Mouse (Mus musculus) heart, embryonic 11.5 days (tissue): ENCODE measurements around the gene Golga4. TPM values are rescaled to one million over a fixed set of nuclear protein-coding genes. Genes with fewer than 3 reads are reported as not detected.

Experiments
- ATAC-seq: fragments of 200-750 bp; cut with Nextera tagmentation; replicated peaks from 2 replicates; pipeline ENCODE4 v1.8.0; 2017; ENCODE audit warnings: moderate library complexity; ENCODE audit not compliant: insufficient number of reproducible peaks, low FRiP score, low TSS enrichment
- H3K27ac ChIP-seq: fragments of 300-500 bp; sonication (generic); 2 replicates; pipeline ENCODE4 v1.5.1; 2014; ENCODE audit warnings: mild to moderate bottlenecking, low read depth, low read length
- H3K27me3 ChIP-seq: fragments of 300-500 bp; sonication (generic); 2 replicates; pipeline ENCODE4 v1.6.1; 2014; ENCODE audit warnings: mild to moderate bottlenecking, low read length, mixed read lengths; ENCODE audit not compliant: control insufficient read depth, insufficient read depth
- H3K36me3 ChIP-seq: fragments of 300-500 bp; sonication (generic); 2 replicates; pipeline ENCODE4 v1.6.1; 2014; ENCODE audit warnings: mild to moderate bottlenecking, low read length, moderate library complexity, mixed read lengths; ENCODE audit not compliant: control insufficient read depth, insufficient read depth
- H3K4me1 ChIP-seq: fragments of 300-500 bp; sonication (generic); 2 replicates; pipeline ENCODE4 v1.6.1; 2014; ENCODE audit warnings: low read length; ENCODE audit not compliant: control insufficient read depth, insufficient read depth
- H3K4me2 ChIP-seq: fragments of 300-500 bp; sonication (generic); 2 replicates; pipeline ENCODE4 v1.6.1; 2014; ENCODE audit warnings: mild to moderate bottlenecking, moderate library complexity
- H3K4me3 ChIP-seq: fragments of 300-500 bp; sonication (generic); 2 replicates; pipeline ENCODE4 v1.5.1; 2014; ENCODE audit warnings: low read depth, low read length
- H3K9ac ChIP-seq: fragments of 300-500 bp; sonication (generic); 2 replicates; pipeline ENCODE4 v1.6.1; 2014; ENCODE audit warnings: mild to moderate bottlenecking, low read depth, low read length, moderate library complexity
- H3K9me3 ChIP-seq: fragments of 300-500 bp; sonication (generic); replicated peaks from 2 replicates; pipeline ENCODE4 v1.6.1; 2016; ENCODE audit warnings: low read length; ENCODE audit not compliant: control insufficient read depth
- WGBS: fragments of 180-500 bp; shearing (Covaris S2); extraction: QIAGEN DNeasy Blood & Tissue Kit; methylation state at CpG from one replicate; pipeline ENCODE4 v1.1.7; 2014; ENCODE audit not compliant: insufficient replicate concordance; 5-methylcytosine and 5-hydroxymethylcytosine counted together
- polyA plus RNA-seq: library from polyadenylated mRNA; unstranded; fragments of >200 nt; fragmentation: Nextera tagmentation; extraction: Ambion mirVana; gene quantifications from 2 replicates; pipeline ENCODE4 v1.2.1, GENCODE M21; 2014

The Golga4 gene
- polyA plus RNA-seq, 1 experiment from 2014 or later, result 64.9 TPM

DNA sequence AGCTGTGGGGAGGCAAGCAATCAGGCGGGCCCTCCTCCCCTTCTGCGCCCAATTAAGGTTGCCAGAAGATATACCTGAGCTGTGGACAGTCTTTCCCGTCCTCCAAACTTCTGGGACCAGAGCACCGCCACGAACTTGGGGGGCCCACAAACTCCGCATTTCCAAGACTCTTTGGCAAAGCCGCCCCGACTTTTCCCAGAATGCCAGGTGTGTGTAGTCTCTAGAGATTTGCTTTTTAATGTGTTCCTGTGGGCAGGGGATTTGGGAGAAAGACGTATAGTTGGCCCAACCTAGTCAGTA lies 19.0 kb upstream of the Golga4 start:
- WGBS, result under 1% methylated on average over 9 of the region's 9 CpGs
- Histone ChIP-seq H3K9me3 (no peaks in the 10 kb centered on the region), H3K27me3 (peaks cover 59% of the 10 kb centered on the region), H3K36me3 (no peaks in the 10 kb centered on the region), H3K9ac (no peak overlapping the region), H3K4me3 (peak overlapping the region; percentile 40), H3K4me1 (peaks cover 2% of the 10 kb centered on the region; the same call in 1 of the 2 replicates), H3K27ac (no peak overlapping the region), H3K4me2 (peak overlapping the region; percentile 76)
- ATAC-seq, result no peak

DNA sequence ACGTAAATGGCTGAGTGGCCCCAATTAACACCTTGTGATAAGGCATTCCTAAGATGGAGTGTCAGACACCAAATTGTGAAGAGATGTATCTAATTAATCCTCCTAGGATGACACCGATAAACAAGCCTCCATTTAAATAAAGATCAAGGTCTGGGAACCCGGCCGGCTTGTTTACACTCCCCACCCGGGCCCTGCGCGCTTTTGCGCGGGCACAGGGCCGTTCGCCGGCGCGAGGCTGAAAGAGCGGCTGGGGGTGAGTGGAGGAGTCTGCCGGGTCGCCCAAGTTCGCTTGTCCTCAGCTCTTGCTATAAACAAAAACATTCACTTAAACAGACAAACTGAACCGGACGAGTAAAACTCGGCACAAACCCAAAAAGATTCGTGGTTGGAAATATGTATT lies 18.4 kb upstream of the Golga4 start:
- Histone ChIP-seq H3K9me3 (no peaks in the 10 kb centered on the region), H3K4me2 (peak overlapping the region; percentile 76), H3K4me3 (peak overlapping the region; percentile 40), H3K27ac (no peak overlapping the region), H3K36me3 (no peaks in the 10 kb centered on the region), H3K9ac (no peak overlapping the region), H3K4me1 (peaks cover 2% of the 10 kb centered on the region; the same call in 1 of the 2 replicates), H3K27me3 (peaks cover 54% of the 10 kb centered on the region)
- WGBS, result under 1% methylated on average over 22 of the region's 22 CpGs
- ATAC-seq, result no peak

DNA sequence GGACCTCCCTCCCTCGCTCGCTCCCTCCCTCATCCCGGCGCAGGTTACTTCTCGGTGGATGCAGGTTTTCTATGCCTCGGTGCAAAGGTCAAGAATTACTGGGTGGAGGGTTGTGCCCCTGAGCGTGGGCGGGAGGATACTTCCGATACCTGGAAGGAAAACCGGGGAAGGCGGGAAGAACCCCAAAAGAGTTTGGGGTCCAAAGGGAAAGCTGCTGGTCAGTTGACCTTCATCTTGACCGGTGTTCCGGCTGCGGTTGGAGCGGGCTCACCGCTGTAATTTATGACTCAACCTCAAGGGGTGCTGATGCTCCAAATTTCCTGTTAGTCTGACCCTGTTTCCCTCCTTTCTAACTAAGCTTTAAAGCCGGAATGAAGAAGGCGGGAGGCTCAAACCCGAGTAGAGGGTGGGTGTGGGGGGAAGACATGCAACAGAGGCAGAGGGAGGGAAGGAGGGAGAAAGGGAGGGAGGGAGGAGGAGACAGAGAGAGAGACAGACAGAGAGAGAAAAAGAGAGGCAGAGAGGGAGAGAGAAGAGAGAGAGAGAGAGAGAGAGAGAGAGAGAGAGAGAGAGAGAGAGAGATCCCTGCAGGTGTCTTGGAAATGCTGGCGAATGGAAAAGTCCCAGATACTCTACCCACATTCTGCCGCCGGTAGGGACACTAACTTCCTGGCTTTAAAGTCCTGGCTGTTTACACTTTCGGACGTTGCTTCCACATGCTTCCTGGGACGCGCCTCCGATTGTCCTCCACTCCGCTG lies 17.8 kb upstream of the Golga4 start:
- Histone ChIP-seq H3K9ac (peak overlapping the region; percentile 56; the same call in 1 of the 2 replicates), H3K9me3 (no peaks in the 10 kb centered on the region), H3K27ac (no peak overlapping the region), H3K4me2 (peak overlapping the region; percentile 76), H3K36me3 (no peaks in the 10 kb centered on the region), H3K27me3 (peaks cover 49% of the 10 kb centered on the region), H3K4me3 (peak overlapping the region; percentile 40), H3K4me1 (peaks cover 2% of the 10 kb centered on the region; the same call in 1 of the 2 replicates)
- ATAC-seq, result no peak; the same call in 1 of the 2 replicates
- WGBS, result under 1% methylated on average over 28 of the region's 28 CpGs

DNA sequence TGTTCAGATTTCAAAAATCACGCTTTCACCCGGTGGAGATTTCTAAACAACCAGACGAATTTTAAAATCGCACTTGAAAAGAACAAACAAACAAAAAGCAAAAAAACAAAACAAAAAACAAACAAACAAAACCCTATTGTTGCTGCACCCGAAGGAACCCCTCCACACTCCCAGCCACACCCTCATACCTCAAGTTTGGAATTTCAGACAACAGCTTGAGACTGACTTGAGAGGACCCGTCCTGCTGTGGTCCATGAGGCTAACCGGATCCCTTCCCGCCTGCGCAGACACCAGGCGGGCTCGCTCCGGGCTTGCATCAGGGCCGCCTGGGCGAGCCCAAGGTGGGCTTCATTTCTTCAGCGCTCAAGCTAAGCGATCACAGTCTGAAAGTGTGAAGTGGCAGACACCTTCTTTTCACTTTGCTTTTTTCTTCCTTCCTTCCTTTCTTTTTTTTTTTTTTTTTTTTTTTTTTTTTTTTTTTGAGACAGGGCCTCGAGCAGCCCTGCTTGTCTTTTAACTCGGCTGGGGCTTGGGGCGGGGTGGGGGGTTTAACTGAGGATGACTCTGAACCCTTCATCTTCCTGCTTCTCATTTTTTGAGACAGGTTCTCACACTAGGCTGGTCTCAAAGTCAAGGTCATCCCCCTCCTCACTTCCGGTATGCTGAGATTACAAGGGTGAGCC lies 17.0 kb upstream of the Golga4 start:
- peak overlapping the region; percentile 76 for H3K4me2 ChIP-seq
- H3K4me1 ChIP-seq, result peaks cover 2% of the 10 kb centered on the region; the same call in 1 of the 2 replicates
- H3K4me3 ChIP-seq, result peak overlapping the region; percentile 40
- under 1% methylated on average over 20 of the region's 20 CpGs for WGBS
- no peak overlapping the region for H3K27ac ChIP-seq
- no peaks in the 10 kb centered on the region for H3K36me3 ChIP-seq
- ATAC-seq, result no peak
- H3K9ac ChIP-seq, result peak overlapping the region; percentile 56
- H3K9me3 ChIP-seq, result no peaks in the 10 kb centered on the region
- peaks cover 43% of the 10 kb centered on the region for H3K27me3 ChIP-seq

- H3K9me3 ChIP-seq, result no peaks in the 10 kb centered on the region
- peaks cover 37% of the 10 kb centered on the region for H3K27me3 ChIP-seq
- no peak overlapping the region for H3K27ac ChIP-seq
- peaks cover 2% of the 10 kb centered on the region; the same call in 1 of the 2 replicates for H3K4me1 ChIP-seq
- peak overlapping the region; percentile 76 for H3K4me2 ChIP-seq
- 1% methylated on average over 16 of the region's 16 CpGs for WGBS
- peak overlapping the region; percentile 27 for H3K4me3 ChIP-seq
- no peak overlapping the region for H3K9ac ChIP-seq
- no peaks in the 10 kb centered on the region for H3K36me3 ChIP-seq
- no peak; the same call in 1 of the 2 replicates for ATAC-seq
Measured at GRCm38 (mm10) chr9:118489579-118490019, 16.5 kb upstream of the Golga4 start.

DNA sequence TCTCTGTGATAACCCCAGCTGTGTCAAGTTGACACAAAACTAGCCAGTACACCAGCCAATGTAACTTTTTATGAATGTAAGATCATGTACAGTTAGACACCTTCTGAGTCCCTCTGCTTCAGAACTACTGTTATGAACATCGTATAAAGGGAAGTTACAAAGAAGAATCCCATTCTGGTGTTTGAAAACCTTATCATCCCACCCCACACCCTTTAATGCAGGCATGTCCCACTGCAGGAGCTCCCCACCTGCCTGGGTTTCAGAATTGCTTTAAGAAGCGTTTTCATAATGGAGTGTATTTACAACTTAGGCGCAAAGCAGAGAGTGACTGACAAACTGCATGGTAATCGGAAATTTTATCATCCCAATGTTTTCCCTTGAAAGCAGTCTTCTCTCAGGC lies 14.9 kb upstream of the Golga4 start:
- no peak overlapping the region for H3K4me3 ChIP-seq
- no peak overlapping the region for H3K9ac ChIP-seq
- no peak overlapping the region for H3K27ac ChIP-seq
- H3K4me2 ChIP-seq, result no peak overlapping the region
- peaks cover 2% of the 10 kb centered on the region; the same call in 1 of the 2 replicates for H3K4me1 ChIP-seq
- H3K36me3 ChIP-seq, result no peaks in the 10 kb centered on the region
- no peak for ATAC-seq
- peaks cover 23% of the 10 kb centered on the region for H3K27me3 ChIP-seq
- no peaks in the 10 kb centered on the region for H3K9me3 ChIP-seq
- WGBS, result 76% methylated on average over 4 of the region's 4 CpGs

DNA sequence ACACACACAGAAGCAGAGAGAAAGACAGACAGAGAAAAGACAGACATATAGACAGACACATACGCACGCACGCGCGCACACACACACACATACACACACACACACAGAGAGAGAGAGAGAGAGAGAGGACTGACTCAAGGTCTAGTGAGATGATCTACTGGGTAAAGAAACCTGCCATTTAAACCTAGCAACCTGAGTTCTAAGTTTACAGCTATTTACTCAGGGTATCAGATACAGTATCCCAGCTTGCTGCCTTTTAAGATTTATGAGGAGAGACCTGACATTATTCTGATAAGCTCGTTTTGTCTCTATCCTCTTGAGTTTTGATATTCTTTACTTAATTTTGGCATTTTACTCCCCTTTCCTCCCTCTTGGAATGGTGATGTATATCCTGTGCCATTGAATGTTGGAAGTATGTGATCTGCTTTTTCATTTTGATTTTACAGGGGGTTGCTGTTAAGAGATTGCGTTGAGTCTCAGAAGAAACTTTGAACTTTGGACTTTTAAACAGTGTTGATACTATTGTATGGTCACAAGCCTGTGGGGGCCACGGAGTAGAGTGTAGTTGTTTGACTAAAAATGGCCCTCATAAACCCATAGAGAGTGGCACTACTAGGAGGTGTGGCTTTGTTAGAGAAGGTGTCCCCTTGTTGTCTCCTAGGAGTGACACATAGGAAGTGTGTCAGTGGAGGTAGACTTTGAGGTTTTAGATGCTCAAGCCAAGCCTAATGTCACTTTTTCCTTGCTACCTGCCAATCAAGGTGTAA lies 13.0 kb upstream of the Golga4 start:
- Histone ChIP-seq H3K27me3 (peaks cover 4% of the 10 kb centered on the region), H3K4me3 (no peak overlapping the region), H3K4me1 (peaks cover 2% of the 10 kb centered on the region; the same call in 1 of the 2 replicates), H3K9ac (no peak overlapping the region), H3K36me3 (no peaks in the 10 kb centered on the region), H3K9me3 (no peaks in the 10 kb centered on the region), H3K27ac (no peak overlapping the region), H3K4me2 (no peak overlapping the region)
- no peak for ATAC-seq
- WGBS, result 84% methylated on average over 8 of the region's 8 CpGs

- Histone ChIP-seq H3K36me3 (no peaks in the 10 kb centered on the region), H3K4me3 (no peak overlapping the region), H3K4me2 (no peak overlapping the region), H3K4me1 (no peaks in the 10 kb centered on the region; the same call in 1 of the 2 replicates), H3K27ac (no peak overlapping the region), H3K9me3 (no peaks in the 10 kb centered on the region), H3K27me3 (peaks cover under 1% of the 10 kb centered on the region; the same call in 1 of the 2 replicates), H3K9ac (no peak overlapping the region)
- 85% methylated on average over 5 of the region's 5 CpGs for WGBS
- no peak for ATAC-seq
Measured at GRCm38 (mm10) chr9:118494106-118494505, 12.0 kb upstream of the Golga4 start.
